Mouse (Mus musculus) cerebellum, adult 11 months (tissue): Measurements from ENCODE around the gene Zc2hc1b.

ENCODE experiments used
- DNase-seq: peaks from one replicate; pipeline ENCODE4 v3.0.0; 2022

Zc2hc1b gene

DNA sequence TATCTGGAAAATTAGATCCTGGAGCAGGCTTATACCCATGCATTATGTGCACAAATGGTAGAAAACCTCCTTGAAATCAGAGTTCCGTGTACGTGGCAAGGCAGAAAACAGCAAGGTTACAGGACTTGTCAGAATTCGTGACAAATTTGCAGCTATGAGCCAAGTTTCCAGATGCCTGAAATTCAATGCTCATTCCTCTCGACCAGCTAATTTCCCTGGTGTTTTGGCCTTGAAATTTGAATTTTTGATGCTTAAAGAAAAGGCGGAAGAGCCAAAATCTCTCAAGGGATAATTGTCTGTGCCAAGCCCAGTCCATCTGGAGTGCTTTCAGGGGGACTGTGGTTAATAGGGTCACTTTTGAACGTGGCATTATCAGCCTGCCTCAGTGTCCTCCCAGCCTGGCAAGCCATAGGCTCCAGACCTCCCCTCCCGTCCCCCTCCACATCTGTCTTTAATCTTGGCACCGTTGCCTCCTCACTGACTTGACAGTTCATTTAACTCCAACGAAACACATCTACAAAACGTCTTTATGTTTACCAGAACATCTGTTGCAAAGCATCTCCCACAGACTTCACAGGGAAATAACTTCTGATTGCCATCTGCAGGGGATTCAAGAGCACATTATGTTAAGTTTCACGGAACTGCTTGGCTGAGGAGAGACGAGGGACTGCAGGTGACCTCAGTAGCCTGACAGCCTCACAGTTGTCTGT lies 6.9 kb downstream of the Zc2hc1b start:
- DNase-seq = no peak

- no peak for DNase-seq
Observed at GRCm38 (mm10) chr10:13168461-13168860, 9.4 kb downstream of the Zc2hc1b start.

- DNase-seq = no peak
Observed at GRCm38 (mm10) chr10:13162031-13162430, 15.8 kb downstream of the Zc2hc1b start.

GRCm38 (mm10) chr10:13160913-13161312 lies 16.9 kb downstream of the Zc2hc1b start:
- DNase-seq = no peak

GRCm38 (mm10) chr10:13155377-13155776 lies 22.4 kb downstream of the Zc2hc1b start:
- DNase-seq = no peak

GRCm38 (mm10) chr10:13152811-13153364 lies 24.9 kb downstream of the Zc2hc1b start:
- DNase-seq = no peak

- DNase-seq = no peak
Observed at GRCm38 (mm10) chr10:13151353-13151752, 26.5 kb downstream of the Zc2hc1b start.

- no peak for DNase-seq
Observed at GRCm38 (mm10) chr10:13150435-13150834, 27.4 kb downstream of the Zc2hc1b start.

DNA sequence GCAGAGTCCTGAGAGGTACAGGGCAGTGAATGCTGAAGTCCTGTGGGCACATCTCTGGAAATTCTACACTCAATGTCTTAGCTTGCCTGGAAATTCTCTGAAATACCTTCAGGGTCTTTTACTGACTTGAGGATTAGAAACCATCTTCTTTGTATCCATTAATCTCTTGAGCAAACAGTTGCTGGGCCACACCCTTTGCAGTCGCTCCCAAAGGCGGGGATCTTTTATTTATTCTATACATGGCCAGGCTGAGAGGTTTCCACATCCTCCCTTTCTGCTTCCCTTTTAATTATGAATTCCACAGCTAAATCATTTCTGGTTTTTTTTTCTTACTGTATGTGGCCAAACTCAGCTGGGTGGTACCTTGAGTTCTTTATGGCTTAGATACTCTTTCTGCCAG lies 37.4 kb downstream of the Zc2hc1b start:
- no peak for DNase-seq

GRCm38 (mm10) chr10:13137906-13138305 lies 39.9 kb downstream of the Zc2hc1b start:
- DNase-seq = no peak

DNA sequence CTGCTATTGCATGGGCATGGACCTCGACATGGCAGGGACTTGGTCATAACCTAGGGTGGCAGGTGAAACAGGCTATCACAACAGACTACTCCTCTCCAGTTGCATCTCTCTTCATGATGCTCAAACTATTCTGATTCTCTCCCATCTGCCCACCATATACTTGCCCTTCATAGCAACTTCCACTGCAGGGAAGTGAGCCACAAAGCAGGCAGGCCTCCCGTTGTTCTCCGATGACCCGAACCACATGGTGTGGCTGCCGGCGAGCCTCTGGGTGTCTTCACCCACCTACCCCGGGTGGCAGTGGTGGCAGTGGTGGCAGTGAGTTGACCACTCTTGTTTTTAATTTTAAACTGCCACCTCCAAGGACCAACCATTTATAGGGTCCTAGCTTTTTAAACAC lies 42.1 kb downstream of the Zc2hc1b start:
- DNase-seq = no peak

GRCm38 (mm10) chr10:13135276-13135675 lies 42.5 kb downstream of the Zc2hc1b start:
- DNase-seq = no peak

- DNase-seq = no peak
Observed at GRCm38 (mm10) chr10:13133850-13134249, 44.0 kb downstream of the Zc2hc1b start.

GRCm38 (mm10) chr10:13127946-13128345 lies 49.9 kb downstream of the Zc2hc1b start:
- no peak for DNase-seq

GRCm38 (mm10) chr10:13127335-13127734 lies 50.5 kb downstream of the Zc2hc1b start:
- no peak for DNase-seq

DNA sequence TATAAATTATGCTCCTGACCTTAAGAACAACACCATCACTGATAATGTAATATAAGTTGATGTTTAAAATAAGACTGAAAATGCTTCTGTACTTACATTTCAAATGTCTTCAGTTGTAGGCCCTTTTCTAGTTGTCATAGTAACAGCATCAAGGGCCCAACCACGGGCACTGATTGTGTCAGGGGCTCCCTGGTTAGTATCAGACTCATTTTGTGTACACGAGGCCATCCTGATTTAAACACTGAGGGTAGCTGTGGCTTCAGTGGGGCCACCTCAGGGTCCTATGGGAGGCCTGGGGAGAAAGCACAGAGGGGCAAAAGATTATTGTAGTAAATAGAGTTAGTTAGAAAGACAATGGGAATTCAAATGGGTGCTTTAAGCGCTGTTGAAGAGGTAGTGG lies 52.0 kb downstream of the Zc2hc1b start:
- no peak for DNase-seq

GRCm38 (mm10) chr10:13119300-13119699 lies 58.5 kb downstream of the Zc2hc1b start:
- DNase-seq = no peak

- DNase-seq = no peak
Observed at GRCm38 (mm10) chr10:13118770-13119102, 59.1 kb downstream of the Zc2hc1b start.

GRCm38 (mm10) chr10:13118024-13118769 lies 59.6 kb downstream of the Zc2hc1b start:
- no peak for DNase-seq

DNA sequence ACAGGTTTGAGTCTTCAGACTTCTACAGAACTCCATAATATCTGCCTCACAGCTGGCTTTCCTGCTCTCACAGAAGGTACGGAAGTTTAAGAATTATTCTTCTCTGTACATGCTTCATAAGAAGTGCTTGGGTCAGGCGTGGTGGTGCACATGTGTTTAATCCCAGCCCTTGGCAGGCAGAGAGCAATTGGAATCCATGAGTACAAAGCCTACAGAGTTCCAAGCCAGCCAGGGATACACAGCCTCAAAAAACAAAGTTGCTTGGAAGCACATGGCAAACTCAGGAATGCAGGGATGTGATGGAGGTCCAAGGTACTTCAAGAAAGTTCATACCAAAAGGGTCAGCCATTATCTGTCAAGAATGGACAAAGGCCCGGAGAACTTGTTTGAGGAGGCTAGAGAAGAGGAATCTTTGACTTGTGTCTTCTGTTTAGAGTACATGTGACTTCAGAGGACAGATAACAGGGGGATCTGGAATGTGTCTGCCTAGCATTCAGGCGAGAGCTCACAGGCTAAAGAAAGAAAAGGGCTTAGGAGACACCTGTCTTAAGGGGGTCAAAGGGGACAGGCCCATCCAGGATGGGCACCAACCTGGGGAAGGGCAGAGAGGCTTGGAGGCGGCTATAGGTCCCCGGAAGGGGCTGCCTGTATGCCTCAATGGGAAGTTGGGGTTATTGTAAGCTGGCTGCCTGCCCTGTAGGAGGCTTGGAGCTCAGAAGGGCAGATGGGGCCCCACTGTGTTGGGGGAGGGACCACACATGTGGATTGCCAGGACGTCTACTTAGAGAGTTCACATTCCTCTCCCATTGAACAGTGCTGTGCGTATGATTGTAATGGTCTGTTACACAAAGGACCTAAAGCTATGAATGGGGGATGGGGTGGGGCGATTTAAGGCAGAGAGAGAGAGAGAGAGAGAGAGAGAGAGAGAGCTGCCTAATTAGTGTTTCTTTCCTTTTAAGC lies 60.8 kb downstream of the Zc2hc1b start:
- DNase-seq = no peak

DNA sequence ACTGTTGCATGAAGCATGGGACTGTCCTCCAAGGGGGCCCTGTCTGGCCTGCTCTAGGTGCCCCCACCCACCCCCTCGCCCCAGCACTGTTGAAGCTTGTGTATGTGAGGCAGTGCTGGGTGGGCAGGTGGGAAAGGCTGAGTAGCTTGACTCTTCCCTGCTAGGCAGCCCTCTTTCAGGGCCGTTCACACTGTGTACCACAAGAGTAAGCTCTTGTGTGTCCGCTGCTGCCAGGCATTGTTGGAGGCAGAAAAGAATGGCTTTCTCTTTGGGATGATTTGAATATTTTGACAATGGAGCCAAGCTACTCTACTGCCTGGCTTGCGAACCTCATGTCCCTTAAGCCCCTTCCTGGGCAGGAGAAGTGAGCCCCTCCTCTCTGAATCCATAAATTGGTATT lies 62.8 kb downstream of the Zc2hc1b start:
- DNase-seq = no peak

DNA sequence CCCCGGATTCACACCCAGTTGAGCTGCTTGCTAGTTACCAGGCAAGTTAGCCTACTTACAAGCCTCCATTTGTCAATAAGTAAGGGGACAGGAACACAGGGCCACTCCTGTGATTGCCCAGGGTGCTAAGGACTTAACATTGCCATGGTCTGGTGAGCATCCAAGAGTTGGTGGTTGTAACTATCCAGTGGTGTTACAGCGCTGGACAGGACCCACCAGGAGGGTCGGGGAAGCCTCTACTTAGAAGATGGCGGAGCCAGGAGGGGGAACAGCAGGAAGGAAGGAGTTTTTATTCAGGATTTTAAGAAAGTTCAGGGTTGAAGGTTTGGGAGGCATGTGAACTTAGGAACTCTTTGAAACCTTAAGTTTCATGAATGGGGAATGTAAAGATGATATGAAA lies 64.2 kb downstream of the Zc2hc1b start:
- no peak for DNase-seq

GRCm38 (mm10) chr10:13112849-13113248 lies 65.0 kb downstream of the Zc2hc1b start:
- DNase-seq = no peak
